In genomic region chr5:23251462-23252224, GRCm38 (mm10) we compare ENCODE assay signal across 9 mouse cellular contexts.
DNase-seq lines count a peak whose midpoint lies in the region; TF ChIP-seq lines count a peak whose summit lies in the region.
"Had no signal": no experiment of that assay in that cellular context is flagged by ENCODE, and none has a peak within 500 bp of the region (broad histone marks: within the 10 kb centered on the region; RNA-seq: fewer than 3 reads in every experiment).

No protein-coding gene starts in this region.

- no peak overlapping the region; the same call in 1 of the 2 replicates for H3K4me3 ChIP-seq in layer of hippocampus, adult 2 months
- no peak overlapping the region for H3K4me3 ChIP-seq in kidney, adult 2 months (ENCODE audit: insufficient read depth, low read depth, low read length)
- H3K4me3 ChIP-seq: erythroblast, embryonic 14.5 days had no signal

- no peak for TF ChIP-seq POLR2A in kidney, adult 2 months (IDR thresholded peaks at IDR 0.05; ENCODE audit: low read depth, low read length)

- peak overlapping the region; percentile 61; the same call in 1 of the 2 replicates for H3K27ac ChIP-seq in layer of hippocampus, adult 2 months
- H3K27ac ChIP-seq in kidney, adult 2 months (ENCODE audit: insufficient read depth, low read depth, low read length): peak overlapping the region; percentile 53; the same call in 1 of the 2 replicates

- peaks cover 7% of the 10 kb centered on the region; the same call in 1 of the 2 replicates for H3K4me1 ChIP-seq in kidney, adult 2 months (ENCODE audit: control insufficient read depth, insufficient read depth, low read length)

- 21% methylated on average over 12 of the region's 12 CpGs for WGBS in kidney, adult 2 months

- H3K27me3 ChIP-seq in kidney, adult 2 months (replicated peaks; ENCODE audit: control insufficient read depth, insufficient read depth, low read length): no peaks in the 10 kb centered on the region

- peak; percentile 79 for TF ChIP-seq CTCF in layer of hippocampus, adult 2 months (conservative IDR thresholded peaks at IDR 0.05)
- peak; percentile 71 for TF ChIP-seq CTCF in kidney, adult 2 months (conservative IDR thresholded peaks at IDR 0.05; ENCODE audit: insufficient read depth, insufficient read length, low read depth, low read length)

- H3K36me3 ChIP-seq in kidney, adult 2 months (ENCODE audit: control insufficient read depth, insufficient read depth, low read length): no peaks in the 10 kb centered on the region

- DNase-seq in layer of hippocampus, adult 2 months (ENCODE audit: low spot score in 2 of 2): peak; percentile 23 to 58
- DNase-seq in layer of hippocampus, postnatal 14 days (ENCODE audit: low spot score in 2 of 2): no peak
- DNase-seq in c-Kit-positive CD71-negative TER-119-negative erythroid progenitor cells, embryonic 14.5 days (ENCODE audit: low read depth): peak; percentile 62
- DNase-seq in gastrocnemius, postnatal 4 days (ENCODE audit: low spot score in 2 of 2): peak; percentile 31 to 53
- peak; percentile 84 for DNase-seq in kidney, adult 2 months
- DNase-seq in lung, adult 18-20 months: peak; percentile 68 to 71
- peak; percentile 62 for DNase-seq in retina, embryonic 14.5 days (ENCODE audit: low spot score)
- DNase-seq in urinary bladder, adult 18-20 months (ENCODE audit: low spot score in 2 of 2): peak; percentile 4 to 13

Comparison
In these comparisons a context has a peak if more than half of its experiments do, and no peak if none do; other contexts are left out.
1. DNase-seq: peak in layer of hippocampus, adult 2 months (2 of 2), c-Kit-positive CD71-negative TER-119-negative erythroid progenitor cells, embryonic 14.5 days (single experiment), gastrocnemius, postnatal 4 days (2 of 2), kidney, adult 2 months (single experiment), lung, adult 18-20 months (2 of 2), retina, embryonic 14.5 days (single experiment) and urinary bladder, adult 18-20 months (2 of 2); none in layer of hippocampus, postnatal 14 days (0 of 2).